Mouse (Mus musculus): ENCODE measurements around the gene 2310034G01Rik. TPM values are rescaled to one million over a fixed set of nuclear protein-coding genes. Genes with fewer than 3 reads are reported as not detected.

The 2310034G01Rik gene
- total RNA-seq, 2 experiments from 2014 or later = 1.1 to 1.2 TPM

DNA sequence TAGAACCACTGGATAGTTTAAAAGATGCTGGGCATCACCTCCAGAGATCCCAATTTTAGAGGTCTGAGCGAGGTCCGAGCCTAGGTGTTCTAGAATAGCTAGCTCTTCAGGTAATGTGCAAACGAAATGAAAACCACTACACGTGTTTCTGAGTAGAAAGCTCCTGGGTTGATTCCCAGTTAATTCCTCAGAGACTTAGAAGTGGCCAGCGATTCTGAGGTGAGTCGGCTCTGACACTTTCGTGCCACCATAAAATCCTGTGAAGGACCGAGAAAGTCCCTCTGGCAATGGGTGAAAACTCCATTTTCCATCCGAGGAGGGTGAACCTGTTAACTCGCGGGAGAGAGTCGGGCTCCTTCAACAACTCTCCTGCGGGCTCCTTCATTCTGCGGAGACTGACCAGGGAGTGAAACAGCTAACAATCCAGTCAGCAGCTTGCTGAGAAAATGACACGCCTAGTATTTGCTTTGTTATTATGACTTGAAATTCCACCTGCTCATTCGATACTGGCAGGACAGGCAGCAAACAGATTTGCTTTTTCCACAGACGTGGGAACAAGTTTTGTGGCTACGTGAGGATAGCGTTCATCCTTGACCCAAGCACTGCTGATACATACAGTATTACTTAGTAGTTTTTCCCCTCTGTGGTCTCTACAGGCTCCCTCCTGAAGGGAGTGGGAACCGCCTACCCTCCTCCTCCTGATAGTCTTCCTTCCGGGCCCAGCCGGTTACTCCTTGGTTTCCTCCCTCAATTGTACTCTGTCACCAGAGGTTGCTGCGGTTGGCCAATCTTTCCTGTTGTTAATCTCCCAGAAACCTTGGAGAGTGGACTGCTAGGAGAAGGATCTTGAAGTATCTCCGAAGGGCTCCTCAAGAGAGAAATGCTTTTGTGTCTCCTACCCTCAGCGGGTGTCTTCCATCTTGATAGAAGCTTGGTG, 7.5 kb upstream of the 2310034G01Rik start:
- no peak for DNase-seq

DNA sequence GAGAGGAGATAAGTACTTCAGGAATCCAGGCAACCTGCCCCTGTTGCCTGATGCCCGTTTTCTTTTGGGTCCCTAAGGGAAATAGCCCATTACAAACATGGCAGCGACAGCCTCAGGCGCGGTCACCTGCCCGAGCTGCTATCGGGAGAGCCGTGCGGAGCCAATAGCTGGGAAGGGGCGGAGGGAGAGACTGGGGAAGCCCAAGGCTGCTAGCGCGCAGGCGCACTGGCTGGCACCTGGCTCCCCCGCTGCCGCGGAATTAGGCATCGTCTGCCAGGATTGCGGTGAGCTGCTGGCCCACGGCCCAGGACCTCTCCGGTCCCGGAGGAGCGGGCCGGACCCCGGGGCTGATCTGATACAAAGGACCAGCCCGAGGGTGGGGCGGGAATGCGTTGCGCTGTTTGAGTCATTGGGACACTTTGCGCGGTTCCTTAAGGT, 6.6 kb upstream of the 2310034G01Rik start:
- DNase-seq = peak; percentile 88 to 90

GRCm38 (mm10) chr19:46349550-46349949, 552 bp downstream of the 2310034G01Rik start:
- no peak for DNase-seq

GRCm38 (mm10) chr19:46348761-46349458, 1.2 kb downstream of the 2310034G01Rik start:
- DNase-seq = peak; percentile 87 to 89

- DNase-seq = no peak
These were observed 2.0 kb downstream of the 2310034G01Rik start for GRCm38 (mm10) chr19:46347936-46348668.

DNA sequence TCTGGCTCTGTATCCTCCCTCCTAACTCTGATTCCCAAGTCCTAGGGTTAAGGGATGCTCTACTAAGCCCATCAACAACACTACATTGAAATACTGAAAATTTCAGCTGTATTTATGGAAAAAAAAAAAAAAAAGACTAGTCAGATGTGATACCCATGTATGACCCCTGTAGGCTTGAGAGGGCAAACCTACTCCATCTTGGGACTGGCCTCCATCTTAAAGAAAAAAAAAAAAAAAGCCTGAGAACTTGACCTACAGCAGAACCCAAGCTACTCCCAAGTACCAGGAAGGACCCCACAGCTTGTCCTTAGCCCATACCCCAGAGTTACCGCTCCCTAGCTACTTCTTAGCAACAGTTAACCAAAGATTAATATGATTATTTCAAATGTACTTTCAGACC, 3.0 kb downstream of the 2310034G01Rik start:
- no peak for DNase-seq

GRCm38 (mm10) chr19:46344710-46345419, 5.2 kb downstream of the 2310034G01Rik start:
- no peak for DNase-seq

DNA sequence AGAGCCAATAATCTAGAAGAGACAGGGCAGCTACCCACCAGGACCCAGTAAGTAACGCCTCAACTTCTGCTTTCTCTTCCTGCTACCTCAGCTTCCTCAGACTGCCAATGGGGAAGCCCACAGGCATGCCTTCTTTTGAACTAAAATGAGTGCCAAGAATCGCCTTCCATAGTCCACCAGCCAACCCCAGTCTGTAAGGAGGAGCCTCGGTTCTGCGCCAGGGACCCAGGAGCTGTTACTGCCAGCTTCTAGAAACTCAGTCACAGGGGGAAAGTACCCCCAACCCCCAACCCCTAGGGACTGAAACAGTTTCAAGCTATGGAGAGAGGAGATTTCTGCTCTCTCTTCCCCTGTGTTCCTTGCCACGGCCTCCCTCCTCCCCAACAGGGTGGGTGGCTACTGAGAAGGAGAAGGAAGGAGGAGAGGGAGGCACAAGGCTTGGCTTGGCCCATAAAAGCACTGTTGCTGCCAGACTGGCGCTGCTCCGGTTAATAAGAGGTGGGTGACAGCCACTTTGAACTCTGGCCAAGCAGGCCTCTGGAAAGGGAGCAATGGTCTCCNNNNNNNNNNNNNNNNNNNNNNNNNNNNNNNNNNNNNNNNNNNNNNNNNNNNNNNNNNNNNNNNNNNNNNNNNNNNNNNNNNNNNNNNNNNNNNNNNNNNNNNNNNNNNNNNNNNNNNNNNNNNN, 10.7 kb downstream of the 2310034G01Rik start:
- peak in 1 of 2 experiments; percentile 34 for DNase-seq

DNA sequence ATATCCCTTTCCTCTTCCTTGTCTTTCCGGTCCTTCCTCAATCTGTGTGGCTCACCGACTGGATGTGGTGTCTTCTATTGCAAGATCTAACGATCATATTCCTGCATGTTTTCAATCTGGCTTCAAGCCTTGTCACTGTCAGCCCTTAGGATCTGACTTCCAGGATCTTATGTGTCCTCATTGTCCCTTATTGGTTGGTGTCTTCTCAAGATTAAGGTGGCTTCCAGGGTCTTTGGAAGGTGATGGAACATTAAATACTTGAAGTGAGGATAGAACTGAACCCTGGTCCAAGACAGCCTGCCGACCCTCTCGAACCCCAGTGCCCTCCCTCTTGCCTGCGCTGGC, 11.2 kb downstream of the 2310034G01Rik start:
- DNase-seq = no peak

DNA sequence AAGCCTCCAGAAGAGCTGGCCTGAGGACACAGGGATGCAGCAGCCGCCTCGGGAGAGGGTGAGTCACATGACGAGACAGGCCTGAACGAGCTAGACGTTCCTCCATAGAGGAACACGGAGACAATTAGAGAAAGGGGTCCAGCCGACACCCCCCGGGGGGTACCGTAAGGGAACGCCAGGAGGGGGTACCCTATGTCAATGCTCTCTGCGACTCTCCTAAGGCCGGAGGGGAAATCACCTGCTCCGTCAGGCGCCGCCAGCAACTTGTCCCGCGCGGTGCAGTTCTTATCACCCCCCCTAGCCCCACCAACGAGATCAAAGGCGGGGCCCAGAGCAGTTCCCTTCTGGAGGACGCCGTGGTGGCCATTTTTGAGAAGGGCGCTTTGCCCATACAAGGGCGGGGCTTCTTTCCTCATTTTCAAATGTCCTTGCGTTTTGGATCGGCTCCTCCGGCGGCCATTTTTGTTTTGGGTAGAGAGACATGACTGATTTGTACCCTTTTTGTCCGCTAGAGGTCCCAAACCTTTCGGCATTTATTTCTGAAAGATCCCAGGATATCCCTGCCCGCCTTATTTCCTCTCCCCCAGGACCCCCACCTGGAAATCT, 11.7 kb downstream of the 2310034G01Rik start, which contains the start of gene Cuedc2:
Gene Cuedc2, minus strand, starts transcription at position 372 of the 606 bp plus-strand sequence.
- DNase-seq = peak; percentile 97 to 98

- no peak for DNase-seq
These were observed 12.3 kb downstream of the 2310034G01Rik start for GRCm38 (mm10) chr19:46337719-46338330.

DNA sequence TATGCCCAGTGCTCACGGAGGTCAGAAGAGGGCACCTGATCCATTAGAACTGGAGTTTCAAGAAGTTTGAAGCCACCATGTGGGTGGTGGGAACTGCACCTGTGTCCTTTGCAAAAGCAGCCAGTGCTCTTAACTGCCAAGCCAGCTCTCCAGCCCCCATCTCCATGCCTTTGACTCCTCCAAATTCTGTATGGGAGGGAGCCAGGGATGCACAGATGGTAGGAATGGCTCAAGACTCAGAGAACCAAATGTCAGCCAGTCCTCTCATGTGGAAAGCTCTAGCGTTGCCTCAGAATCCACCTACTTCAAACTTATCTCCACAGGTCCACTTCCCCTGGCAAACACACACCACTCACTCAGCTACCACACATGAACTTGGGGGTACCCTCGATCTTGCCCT, 16.2 kb downstream of the 2310034G01Rik start:
- no peak for DNase-seq

DNA sequence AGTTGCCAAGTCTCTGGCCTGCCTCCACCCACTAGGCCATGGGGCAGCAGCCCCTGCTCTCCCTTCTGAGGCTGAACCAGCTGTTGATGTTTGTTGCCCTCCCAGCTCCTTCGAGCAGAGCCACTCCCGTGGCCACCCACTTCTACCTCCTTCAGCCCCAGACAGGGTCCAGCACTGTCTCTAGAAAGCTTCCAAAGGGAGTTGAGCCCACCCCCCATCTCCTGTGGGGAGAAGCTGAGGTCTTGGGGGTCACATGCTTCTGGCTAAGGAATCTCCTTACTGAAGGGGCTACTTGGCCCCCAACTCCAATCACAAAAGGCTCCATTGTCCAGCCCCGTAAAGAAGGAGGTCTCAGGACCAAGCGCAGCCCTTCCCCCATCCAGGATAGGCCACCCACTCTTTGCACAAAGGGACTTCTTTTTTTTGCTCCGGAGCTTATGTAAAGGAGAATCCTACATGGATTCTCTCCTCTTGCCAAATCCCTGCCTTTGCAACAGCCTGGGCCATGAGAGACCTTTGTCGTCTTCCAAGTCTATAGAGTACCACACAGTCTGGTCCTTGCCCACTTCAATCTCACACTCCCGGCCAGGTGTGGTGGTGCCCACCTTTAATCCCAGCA, 17.3 kb downstream of the 2310034G01Rik start:
- peak in 1 of 2 experiments; percentile 6 for DNase-seq

- DNase-seq = no peak
These were observed 18.2 kb downstream of the 2310034G01Rik start for GRCm38 (mm10) chr19:46331936-46332335.

DNA sequence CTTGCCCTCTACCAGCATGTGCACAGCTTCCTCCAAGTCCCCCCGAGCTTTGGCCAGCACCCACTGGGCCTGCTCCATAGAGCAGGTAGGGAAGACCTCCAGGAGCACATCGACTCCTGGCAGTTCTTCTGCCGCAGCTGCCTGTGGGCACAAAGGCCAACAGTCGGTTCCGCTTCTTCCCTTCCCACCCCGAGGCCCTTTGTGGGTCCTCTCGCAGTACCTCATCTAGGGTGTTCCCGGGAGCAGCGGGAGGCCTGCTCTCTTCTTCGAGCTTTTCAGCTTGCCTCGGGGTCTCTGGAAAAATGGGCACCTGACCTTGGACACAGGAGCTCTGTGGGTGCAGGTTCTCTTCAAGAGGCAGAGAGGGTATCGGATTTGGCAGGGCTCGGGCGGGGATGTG, 18.8 kb downstream of the 2310034G01Rik start:
- no peak for DNase-seq

DNA sequence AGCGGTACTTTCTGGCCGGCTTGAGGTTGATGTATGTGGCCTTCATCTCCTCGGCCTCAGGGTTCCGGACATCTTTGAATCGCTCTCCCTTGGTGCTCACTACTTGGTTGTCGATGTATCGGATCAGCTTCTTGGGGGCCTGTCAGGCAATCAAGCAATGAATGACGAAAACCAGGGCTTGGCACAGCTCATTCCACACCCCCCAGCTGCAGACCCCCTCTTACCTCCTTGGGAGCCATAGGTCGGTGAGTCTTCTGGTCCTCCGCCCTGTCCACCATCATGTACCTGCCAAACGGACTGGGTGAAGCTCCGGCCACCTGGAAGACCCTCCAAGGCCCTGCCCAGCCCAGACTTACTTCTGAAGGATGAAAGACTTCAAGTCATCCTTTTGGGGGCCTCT, 19.4 kb downstream of the 2310034G01Rik start:
- no peak for DNase-seq

GRCm38 (mm10) chr19:46329951-46330350, 20.2 kb downstream of the 2310034G01Rik start:
- peak; percentile 75 to 76 for DNase-seq

GRCm38 (mm10) chr19:46329031-46329641, 21.0 kb downstream of the 2310034G01Rik start:
- no peak for DNase-seq
